Mouse (Mus musculus) megakaryocyte, embryonic 14.5 days (primary cell): ENCODE measurements at regions not wholly inside any gene's neighbourhood (a gene's known extent, or its start where the extent isn't known, plus 50 kb on each side); places are given as distances from the start of the nearest gene placed in this dataset.

Experiments
- FLI1 ChIP-seq: IDR thresholded peaks from 2 replicates; pipeline ENCODE4 v1.6.1; 2012; ENCODE audit warnings: low read length, inconsistent platforms, mixed read lengths
- GATA1 ChIP-seq: IDR thresholded peaks from 3 replicates; pipeline ENCODE4 v1.6.1; 2012; ENCODE audit warnings: mixed read lengths, low read length, inconsistent platforms, borderline replicate concordance

DNA sequence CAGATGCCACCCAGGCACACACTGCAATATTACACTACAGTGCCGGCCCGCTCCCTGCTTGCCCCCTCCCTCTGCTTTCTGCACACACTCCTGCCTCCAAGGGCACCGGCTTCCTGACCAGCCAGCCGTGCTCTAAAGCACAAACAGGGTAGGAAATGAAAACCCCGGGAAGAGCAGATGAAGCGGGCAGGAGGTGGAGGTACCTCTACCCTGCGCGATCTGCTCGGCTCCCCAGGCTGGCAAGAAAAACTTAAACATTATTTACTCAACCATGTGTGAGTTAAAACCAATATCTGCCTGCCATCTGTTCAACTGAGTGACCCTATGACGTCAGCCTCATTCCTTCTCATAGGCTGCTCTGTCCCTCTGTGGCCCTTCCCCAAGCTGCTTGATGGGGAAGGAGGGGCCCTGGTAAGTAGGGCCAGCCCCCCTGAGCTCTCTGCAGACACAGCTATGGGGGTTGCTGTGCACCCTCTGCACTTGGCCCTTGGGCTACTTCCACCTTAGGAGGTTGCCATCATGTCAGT, 238.5 kb downstream of the Cbln1 start:
- TF ChIP-seq FLI1 (no peak), GATA1 (no peak)
